Mouse (Mus musculus) cerebellum, adult (tissue): ENCODE results near the gene Tut1.
A peak's percentile ranks its signal among the peaks of the same experiment; 100 is the strongest.

Source experiments
- ATAC-seq: cut with Nextera tagmentation; 2 replicates; pipeline ENCODE4 v1.9.2; 2017; ENCODE audit warnings: mild to moderate bottlenecking, moderate library complexity, mixed read lengths; ENCODE audit not compliant: insufficient number of reproducible peaks, low FRiP score, low TSS enrichment

Tut1 gene

DNA sequence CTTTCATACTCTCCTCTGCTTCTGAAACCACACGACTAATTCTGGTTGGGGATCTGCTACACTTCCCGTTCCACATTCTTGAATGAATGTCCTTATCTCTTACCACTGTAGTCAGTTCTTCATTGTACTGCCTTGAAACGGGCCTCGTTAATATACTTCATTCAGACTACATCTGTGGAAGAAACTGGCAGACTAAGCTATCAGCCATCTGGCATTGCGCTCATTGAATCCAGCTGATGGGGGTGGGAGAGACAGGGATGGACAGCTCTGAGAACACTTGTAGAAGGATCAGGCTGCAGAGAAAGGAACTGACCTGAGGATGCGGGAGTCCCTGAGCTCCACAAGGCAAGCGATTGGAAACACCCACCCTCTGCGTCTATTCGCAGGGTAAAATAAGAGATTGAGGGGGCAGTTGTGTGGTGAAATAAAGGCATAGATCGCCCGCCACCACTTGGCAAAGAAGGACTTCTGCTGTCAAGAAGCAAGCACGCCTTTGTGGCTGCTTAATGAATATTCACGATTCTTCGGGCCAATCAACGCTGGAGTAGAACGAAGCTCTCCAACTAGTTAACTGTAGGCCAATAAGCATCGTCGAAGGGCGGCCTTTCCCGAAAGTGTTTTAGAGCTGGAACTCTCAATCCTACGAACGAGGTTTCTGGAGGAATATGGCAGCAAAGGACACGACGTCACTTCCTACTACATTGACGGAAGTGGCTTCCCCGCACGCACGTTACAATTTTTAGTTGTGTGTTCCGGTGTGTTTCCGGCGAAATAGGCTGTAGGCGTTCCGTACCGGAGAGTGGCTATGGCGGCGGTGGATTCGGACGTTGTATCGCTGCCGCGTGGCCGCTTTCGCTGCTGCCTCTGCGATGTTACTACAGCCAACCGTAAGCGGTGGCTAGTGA, at the start of gene Tut1:
Gene Tut1 (plus strand): TSS at position 713 of the 905 bp plus-strand sequence.
- peak; percentile 89 for ATAC-seq

DNA sequence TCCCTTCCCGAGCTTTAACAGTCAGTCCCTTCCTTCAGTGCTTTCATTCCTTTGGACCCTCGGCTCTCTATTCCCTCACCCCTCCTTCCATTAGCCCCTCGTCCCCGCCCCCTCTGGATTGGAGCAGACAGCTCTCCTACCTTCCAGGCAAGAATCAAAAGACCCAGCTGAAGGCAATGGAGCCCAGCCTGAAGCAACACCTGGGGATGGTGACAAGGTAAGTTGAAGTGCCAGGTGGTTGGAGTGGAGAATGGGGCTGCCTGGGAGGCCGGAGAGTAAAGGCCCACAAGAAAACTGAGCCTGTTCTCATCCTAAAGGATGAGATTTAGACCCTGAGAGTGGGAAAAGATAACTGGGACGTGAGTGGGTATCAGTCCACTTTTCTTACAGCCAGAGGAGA, 45.1 kb upstream of the Tut1 start:
- no peak for ATAC-seq

DNA sequence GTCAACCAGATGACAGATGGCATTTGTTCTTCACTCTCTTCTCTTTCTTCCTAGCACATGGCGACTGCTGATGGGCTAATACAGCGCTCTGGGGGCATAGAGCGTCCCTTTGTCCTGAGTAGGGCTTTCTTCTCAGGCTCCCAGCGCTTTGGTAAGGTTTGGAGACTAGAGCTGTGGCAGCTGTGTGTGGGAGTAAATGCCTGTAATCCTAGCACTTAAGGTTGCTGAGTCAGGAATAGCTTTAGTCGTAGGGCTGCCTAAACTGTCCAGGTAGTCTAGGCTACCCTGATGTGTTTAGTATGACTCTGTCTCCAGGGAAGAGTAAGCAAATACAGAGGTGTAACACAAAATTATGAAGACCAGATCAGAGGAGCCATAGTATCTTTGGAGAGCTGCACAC, 41.8 kb upstream of the Tut1 start:
- no peak for ATAC-seq

DNA sequence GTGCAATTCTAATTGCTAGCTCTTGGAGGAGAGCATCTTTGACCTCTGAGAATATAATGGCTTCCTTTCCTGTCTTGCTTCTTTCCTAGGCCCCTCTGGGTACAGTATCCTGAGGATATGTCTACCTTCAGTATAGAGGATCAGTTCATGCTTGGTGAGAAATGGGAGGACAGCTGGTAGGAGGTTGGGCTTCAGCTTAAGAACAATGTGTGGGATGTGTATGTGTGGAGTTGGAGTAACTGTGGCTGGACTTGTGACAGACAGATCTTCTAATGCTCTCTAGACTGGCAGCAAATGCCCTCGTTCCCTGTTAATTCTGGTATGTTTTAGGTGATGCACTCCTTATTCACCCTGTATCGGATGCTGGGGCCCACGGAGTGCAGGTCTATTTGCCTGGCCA, 39.4 kb upstream of the Tut1 start:
- ATAC-seq = no peak

DNA sequence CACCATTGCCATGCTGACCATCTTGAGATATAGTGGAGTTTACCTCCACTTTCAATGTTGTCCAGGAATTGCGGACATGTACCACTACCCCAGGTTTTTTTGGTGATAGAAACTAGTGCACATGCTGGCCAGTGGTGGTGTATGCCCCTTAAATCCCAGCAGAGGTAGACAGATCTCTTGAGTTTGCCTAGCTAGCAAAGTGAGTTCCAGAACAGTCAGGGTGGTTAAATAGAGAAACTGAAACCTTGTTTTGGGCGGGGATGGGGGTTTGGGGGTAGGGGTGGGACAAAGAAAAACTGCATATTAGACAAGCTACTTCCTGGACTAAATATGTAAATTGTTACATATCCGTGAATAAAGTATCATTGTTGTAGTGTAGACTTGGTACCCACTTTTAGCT, 34.6 kb upstream of the Tut1 start:
- no peak for ATAC-seq

DNA sequence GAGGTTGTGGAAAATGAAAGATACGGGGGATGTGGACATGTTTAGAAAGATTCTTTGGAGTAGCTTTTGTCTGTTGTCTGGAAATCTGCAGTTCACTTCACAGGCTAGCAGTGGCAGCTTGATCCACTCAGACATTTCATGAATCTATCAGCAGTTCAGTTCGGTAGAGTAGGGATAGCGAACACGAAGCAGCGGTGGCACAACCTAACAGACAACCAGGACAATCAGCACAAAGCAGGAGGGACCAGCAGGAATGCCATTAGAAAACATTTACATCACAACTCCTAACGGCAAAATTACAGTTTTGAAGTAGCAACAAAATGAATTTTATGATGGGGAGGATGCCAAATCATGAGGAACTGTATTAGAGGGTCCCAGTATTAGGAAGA, 34.0 kb upstream of the Tut1 start:
- no peak for ATAC-seq

DNA sequence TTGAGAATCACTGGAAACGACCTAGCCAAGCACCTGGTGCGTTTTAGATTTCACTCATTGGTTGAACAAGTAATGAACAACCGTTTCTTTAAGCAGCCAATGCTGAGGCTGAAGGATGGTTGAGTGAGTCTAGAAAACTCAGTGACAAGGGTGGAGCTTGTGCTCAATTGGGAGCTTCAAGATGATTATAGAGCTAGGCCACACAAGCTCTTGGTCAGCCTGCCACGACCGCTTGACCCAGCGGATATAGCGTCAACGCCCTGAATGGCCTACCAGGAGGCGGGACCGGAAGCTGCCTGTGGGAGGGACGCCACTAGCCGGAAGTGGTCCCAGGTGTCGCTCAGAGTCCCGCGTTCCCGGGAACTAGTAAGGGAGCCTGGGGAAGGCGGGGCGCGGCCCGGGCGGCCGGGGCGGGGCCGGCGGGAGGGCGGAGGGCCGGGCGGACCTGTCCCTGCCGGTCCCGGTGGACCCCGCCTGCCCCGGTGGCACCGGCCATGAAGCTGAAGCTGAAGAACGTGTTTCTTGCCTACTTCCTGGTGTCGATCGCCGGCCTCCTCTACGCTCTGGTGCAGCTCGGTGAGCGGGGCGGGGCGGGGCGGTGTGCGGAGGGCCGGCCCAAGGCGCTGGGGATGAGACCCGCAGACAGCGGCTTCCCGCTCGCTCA, 33.4 kb upstream of the Tut1 start, which contains the start of gene B3gat3:
Gene B3gat3 (plus strand): TSS at position 302 of the 664 bp plus-strand sequence.
- ATAC-seq = peak; percentile 98

DNA sequence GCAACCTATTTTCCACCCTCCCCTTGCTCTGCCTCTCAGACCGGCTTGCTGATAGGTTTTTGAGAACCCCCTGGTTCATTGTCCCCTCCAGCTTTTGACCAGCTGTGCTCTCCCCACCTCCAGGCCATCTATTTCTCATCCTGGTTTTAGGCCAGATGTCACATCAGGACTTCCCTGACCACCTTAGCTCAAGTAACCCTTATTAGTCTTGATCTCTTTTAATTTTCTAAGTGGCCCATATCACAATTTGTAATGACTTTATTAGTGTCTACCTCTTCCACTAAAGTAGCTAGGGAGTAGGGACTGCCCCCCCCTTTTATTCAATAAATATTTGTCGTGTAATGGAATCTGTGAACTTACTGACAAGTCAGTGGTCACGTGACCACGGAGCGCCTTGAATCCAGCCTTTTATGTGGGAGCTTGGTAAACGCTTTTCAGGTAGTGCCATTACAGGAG, 32.8 kb upstream of the Tut1 start:
- ATAC-seq = no peak

DNA sequence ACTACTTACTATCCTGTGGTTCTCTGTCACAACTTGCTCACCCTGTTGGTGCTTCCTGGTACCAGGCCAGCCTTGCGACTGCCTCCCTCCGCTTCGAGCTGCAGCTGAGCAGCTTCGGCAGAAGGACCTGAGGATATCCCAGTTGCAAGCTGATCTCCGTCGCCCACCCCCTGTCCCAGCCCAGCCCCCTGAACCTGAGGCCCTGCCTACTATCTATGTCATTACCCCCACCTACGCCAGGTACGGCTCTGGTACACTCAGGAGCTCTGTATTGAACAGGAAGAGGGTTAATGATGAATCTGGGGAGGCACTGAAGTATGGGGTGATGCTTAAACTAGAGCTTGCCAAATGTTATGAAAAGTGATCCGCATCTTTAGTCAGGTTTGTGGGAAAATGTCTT, 31.9 kb upstream of the Tut1 start:
- ATAC-seq = no peak

DNA sequence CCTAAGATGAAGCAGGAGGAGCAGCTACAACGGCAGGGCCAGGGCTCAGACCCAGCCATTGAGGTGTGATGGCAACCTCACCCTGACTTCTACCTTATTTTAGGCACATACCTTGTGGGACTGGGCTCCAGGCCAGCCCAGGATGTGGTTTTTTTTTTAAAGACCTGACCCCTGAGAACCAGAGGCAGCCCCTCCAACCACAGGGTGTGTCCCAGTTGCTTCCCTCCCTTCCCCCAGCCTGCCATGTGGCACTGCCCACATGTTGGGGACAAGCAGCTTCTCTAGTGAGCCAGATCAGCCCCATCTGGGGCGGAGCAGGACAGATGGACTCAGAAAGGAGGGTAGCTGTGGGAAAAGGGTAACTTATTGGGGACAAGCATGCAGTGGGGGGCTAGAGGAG, 26.9 kb upstream of the Tut1 start:
- ATAC-seq = no peak

DNA sequence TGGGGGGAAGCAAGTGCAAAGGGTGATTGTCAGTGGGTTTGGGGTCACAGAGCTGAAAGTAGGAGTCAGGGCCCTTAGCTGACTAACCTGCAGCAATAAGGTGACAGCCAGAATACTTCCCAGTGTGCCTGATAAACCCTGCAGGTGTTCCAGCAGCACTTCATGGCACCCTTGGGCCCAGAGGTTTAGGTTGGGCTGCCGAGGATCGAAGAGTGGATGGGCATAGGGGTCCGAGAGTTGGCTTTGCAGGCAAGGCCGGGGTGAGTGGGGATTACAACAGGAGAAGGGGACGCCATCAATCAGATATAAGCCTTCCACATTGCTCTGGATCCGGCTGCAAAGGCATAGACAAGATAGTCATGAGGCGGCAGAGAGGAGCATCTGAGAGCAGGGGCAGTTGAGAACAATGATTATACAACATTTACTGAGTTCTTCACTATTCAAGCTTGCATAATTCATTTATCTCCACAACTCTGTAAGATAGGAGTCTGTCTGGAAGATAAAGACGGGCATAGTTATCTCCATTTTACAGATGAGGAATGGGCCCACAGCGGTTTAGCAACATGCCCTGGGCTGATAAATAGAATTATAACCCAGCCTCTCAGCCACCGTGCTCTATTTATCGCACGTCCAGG, 25.6 kb upstream of the Tut1 start:
- ATAC-seq = no peak

DNA sequence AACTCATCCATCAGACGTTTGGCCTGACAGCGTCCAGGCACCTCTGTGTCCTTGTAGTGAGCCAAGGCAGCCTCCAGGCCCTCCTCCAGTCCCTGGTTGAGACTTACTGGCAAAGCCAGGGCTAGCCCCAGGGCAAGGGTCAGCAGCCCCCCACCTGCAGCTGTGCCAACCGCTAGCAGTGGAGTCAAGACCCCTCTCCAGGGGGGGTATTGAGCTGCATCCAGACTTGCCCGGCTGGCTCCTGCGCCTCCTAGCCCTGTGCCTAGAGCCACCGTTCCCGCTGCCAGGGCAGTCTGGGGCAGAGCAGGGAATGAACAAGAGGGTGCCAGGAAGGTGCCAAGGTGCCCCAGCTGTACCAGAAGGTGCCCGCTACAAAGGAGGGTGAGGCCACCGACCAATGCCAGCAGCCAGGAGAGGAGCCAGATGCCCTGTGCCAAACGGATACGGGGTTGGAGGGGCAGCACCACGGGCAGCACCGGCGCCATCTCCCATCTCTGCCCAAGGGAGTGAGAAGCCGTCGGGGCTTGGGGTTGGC, 24.9 kb upstream of the Tut1 start:
- ATAC-seq = no peak; the same call in 1 of the 2 replicates

DNA sequence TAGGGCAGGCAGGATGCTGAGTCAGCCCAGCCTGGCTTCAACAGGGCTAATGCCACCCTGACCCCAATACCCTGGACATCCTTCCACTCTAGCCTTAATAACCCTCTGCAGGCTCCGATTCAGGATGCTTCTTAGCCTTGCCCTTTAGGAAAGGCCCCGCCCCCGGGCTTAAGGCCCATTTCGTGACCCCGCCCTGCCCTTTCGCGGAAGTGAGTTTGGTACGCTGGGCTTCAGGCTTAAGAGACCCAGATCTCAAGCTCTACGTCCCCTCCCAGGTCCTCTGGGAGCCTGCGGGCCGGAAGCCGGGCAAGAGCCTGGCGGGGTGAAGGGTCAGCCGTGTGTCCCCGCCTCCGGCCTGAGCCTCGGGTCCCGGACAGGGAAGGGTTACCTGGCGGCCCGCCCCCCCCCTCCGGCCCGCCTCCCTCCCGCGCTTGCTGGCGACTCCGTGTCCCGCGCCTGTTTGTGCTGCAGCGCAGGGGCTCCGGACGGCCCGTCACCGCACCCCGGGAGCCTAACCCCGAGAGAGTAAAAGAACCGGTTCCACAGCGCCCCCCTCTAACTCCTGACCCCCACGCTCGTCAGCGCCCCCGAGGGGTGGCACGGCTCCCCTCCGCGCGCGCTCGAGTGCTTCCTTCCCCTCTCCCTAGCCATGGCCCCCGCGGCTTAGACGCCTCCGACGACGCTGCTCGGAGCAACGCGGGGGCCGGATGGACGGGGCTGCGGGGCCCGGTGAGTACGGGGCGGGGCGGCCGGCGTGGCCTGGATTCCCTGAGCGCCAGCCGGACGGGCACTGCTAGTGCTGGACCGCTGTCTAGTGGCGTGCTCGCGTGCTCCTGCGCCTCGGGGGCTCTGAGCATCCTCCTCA, 24.2 kb upstream of the Tut1 start, which contains the start of the genes Rom1 and Eml3:
Gene Rom1 (minus strand): TSS at position 133 of the 865 bp plus-strand sequence.
Gene Eml3 (plus strand): TSS at position 329 of the 865 bp plus-strand sequence.
- peak; percentile 60 for ATAC-seq

DNA sequence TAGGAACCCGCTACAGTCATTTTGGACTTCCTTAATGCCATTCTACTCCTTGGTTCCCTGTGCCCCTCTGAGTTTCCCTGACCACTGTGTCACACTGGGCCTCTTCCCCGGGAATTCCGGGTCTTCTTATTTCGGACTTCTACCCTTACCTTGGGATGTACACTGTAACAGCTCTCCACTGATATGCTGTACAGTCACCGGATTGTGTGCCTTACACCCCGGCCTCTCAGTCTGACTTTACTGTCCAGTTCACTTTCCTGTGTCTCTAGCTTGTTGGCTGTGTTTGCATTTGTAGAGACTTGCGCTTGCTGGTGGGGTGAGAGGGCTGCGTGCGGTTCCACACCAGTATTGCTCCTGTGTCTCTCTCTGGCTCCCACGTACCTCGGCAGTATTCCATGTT, 23.5 kb upstream of the Tut1 start:
- no peak for ATAC-seq

DNA sequence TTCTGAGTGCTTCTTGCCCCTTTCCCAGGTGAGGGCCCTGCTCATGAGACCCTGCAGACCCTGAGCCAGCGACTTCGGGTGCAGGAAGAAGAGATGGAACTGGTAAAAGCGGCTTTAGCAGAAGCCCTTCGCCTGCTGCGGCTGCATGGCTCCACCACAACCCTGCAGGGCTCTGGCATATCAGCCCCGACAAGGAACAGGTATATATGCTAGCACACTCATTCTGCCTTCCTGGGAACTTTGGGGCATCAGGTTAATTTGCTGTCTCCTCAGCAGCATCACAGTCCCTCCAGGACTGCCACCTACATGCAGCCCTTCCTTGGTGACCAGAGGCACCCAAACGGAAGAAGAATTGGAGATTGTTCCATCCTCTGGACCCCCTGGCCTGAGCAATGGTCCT, 22.9 kb upstream of the Tut1 start:
- ATAC-seq = no peak

DNA sequence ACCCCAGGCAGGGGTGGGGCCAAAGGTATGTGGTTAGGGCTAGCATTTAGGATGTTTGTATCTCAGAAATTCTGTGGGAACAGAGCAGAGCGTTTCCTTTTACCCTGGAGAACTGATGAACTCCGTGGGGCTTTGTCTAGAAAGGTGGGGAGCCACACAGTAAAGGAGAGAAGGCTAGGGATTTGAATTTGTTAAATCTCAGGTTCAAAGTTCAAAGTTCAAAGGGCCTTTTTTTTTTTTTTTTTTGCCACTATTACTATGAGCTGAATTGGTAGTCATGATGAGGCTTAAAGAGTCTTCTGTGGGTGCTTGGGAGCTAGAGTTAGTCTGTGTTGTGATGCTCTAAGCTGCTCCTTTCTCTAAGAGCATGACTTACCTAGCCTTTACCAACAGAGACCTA, 16.9 kb upstream of the Tut1 start:
- ATAC-seq = no peak

DNA sequence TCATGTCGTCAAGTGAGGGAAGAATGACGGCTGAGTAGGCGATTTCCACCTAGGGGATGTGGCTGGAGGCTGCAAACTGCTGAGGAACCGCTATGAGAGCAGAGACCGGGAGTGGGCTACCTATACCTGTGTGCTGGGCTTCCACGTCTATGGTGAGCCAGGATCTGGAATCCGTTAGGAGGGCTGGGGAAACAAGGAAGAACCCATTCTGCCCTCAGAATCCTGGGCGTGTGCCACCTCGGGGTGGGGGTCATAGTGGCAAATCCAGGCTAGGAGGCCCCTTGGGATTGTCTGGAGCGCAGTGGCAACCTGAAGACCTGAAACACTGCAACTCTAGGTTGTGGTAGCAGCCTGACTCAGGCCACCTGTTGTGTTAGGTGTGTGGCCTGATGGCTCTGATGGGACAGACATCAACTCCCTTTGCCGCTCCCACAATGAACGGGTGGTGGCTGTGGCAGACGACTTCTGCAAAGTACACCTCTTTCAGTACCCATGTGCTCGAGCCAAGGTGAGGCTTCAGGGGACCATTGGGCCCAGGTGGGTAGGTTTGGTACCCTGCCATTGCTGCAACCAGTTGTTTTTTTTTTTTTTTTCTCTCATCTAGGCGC, 13.0 kb upstream of the Tut1 start:
- ATAC-seq = no peak

DNA sequence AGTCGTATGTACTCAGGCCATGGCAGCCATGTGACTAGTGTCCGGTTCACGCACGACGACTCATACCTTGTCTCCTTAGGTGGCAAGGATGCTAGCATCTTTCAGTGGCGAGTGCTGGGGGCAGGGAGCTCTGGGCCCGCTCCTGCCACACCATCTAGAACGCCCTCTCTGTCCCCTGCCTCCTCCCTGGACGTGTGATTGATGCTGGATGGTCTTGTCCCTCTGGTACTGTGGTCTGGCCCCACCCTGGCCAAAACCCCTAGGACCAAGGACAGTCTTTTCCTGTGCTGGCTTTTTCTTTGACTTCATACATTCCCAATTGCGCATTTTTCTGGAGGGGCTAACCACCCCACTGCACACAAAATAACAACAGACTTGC, 12.5 kb upstream of the Tut1 start:
- no peak for ATAC-seq

DNA sequence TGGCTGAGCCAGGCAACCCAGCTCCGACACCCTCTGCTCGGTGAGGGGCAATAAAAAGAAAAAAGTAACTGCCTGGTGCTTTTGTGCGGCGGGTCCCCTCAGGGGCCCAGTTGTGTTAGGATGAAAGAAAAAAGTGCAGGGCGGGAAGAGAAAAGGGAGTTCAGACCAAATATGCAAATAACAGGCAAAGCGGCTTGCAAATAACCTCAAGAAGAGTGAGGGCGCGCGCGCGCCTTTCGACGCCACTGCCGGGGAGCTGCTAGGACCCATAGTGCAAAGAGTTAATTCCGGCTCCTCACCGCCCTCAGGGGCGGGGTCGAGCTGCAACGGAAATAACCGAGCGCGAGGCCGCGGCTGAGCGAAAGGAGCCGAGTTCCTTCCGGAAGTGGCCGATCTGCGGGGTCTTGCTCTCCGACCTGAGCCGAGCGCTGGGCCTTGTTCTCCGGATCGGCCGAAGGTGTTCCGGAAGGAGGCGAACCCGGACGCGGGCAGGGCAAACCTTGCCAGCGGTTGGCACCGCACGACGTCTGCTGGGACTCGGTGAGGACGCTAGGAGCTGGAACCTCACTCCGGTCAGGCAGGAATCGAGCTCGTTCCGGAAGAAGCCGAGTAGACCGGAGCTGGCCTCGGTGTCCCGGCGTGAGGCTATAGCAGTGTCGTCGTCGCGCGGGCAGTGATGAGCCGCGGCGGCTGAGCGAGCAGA, 12.0 kb upstream of the Tut1 start, which contains the start of gene Mta2:
Gene Mta2 (plus strand): TSS at position 361 of the 703 bp plus-strand sequence.
- ATAC-seq = peak; percentile 91
